Mouse (Mus musculus): Measurements from ENCODE around the gene Cit. TPM values are rescaled to one million over a fixed set of nuclear protein-coding genes. Genes with fewer than 3 reads are reported as not detected.

Cit gene
- polyA plus RNA-seq, 1 experiment from 2014 or later: 47.4 TPM

DNA sequence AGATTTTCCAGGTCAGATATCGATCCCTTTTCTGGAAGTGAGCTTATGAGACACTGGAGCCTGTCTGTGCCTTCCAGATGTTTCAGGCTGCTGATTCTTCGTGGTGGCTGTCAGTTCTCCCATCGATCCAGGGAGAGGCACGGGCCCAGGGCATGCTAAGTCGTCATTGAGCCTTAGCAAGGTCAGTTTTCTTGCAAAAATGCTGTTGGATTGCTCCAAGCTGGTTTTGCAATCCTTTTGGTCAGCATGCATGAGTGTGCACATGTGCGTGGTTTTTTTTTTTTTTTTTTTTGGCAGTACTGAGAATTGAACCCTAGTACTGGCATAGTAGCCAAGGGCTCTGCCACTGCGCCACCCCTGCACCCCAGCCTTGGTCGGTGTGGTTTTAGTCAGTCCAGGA is 158.1 kb downstream of the Cit start:
- no peaks in the 10 kb centered on the region for H3K9me3 ChIP-seq
- H3K36me3 ChIP-seq: peaks cover 31% of the 10 kb centered on the region; the same call in 1 of the 2 replicates
- no peaks in the 10 kb centered on the region for H3K4me1 ChIP-seq
- H3K4me3 ChIP-seq: no peak overlapping the region
- no peak for ATAC-seq (ENCODE audit: borderline replicate concordance, extremely low read depth, low FRiP score, low TSS enrichment)
- no peak overlapping the region for H3K27ac ChIP-seq
- 76% methylated on average over 8 of the region's 8 CpGs for WGBS
- no peak overlapping the region for H3K4me2 ChIP-seq
- H3K27me3 ChIP-seq: no peaks in the 10 kb centered on the region
- no peak overlapping the region for H3K9ac ChIP-seq

DNA sequence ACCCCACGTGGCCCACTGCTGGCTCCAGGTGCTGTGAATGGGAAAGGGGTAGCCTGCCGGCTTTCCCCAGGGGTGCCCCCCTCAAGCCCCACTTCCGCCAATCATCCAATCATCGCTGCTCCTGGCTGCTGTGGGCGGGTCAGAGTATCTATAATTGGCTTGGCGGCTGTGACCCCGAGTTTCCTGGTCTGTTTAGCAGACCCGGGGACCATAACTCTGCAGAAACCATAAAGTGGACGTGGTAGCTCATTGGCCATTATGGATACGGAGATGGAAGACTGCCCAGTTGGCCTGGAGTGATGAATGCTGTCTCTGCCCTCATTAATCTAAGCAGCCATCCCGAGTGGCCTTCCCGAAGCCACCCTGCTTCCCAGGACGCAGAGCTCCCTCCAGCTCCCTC is 158.7 kb downstream of the Cit start:
- Histone ChIP-seq H3K4me3 (no peak overlapping the region), H3K9ac (no peak overlapping the region), H3K4me2 (no peak overlapping the region), H3K4me1 (no peaks in the 10 kb centered on the region), H3K36me3 (peaks cover 31% of the 10 kb centered on the region; the same call in 1 of the 2 replicates), H3K9me3 (no peaks in the 10 kb centered on the region), H3K27ac (no peak overlapping the region), H3K27me3 (no peaks in the 10 kb centered on the region)
- 45% methylated on average over 13 of the region's 13 CpGs for WGBS
- ATAC-seq (ENCODE audit: borderline replicate concordance, extremely low read depth, low FRiP score, low TSS enrichment): no peak

DNA sequence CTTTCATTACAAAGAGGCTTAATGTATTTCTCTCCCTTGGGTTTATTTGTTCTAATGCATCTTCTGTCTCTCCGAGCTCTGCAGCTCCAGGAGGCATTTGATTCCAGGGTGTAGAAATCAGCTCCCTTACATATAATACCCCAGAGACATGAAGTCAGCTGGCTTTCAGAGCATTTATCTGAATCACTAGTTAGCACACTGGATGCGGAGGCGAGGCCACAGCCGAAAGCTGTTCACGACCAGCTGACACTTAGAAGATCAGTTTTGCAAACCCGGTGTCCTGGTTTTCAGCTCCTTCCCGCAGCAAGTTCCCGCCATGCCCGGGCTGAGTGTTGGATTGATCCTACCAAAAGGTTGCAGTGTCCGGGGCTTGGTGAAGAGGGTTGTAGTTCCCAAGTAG is 159.2 kb downstream of the Cit start:
- H3K36me3 ChIP-seq: peaks cover 31% of the 10 kb centered on the region; the same call in 1 of the 2 replicates
- WGBS: 85% methylated on average over 10 of the region's 10 CpGs
- no peaks in the 10 kb centered on the region for H3K4me1 ChIP-seq
- no peaks in the 10 kb centered on the region for H3K9me3 ChIP-seq
- no peak overlapping the region for H3K9ac ChIP-seq
- H3K4me3 ChIP-seq: no peak overlapping the region
- ATAC-seq (ENCODE audit: borderline replicate concordance, extremely low read depth, low FRiP score, low TSS enrichment): no peak
- no peaks in the 10 kb centered on the region for H3K27me3 ChIP-seq
- no peak overlapping the region for H3K27ac ChIP-seq
- H3K4me2 ChIP-seq: no peak overlapping the region

DNA sequence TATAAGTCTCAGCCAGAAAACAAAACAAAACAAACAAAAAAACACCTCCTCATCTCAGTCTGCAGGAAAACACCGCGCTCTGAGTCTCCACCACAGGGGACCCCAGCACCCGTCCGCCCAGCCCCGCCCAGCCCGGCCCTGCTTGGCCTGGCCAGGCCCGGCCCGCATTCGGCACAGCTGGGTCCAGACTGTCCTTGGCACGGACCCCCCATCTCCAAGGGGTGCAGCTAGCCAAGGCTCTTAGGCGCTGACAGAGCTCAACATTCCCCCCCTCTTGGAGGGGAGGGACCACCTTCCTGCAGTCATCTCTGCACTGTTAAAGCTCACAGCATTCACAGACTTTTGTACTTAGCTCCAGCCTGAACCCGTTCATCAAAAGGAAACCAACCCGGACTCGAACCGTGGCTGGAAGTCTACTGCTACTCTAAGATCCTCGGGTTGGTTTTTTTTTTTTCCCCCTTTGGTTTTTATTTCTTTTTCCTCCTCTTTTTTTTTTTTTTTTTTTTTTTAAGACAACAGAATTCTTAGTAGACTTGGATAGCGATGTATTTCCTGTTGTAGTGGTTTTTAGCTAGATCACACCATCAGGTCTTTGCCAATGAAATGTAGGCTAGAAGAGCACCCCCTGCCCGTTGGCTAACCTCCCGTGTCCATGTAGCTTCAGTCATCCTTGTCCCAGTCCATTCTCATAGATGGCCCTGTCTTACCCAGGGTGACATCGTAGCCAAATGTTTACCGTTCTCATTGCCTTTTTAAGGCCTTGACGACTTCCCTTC is 161.4 kb downstream of the Cit start:
- Histone ChIP-seq H3K4me1 (peaks cover 6% of the 10 kb centered on the region; the same call in 1 of the 2 replicates), H3K9ac (no peak overlapping the region), H3K27ac (no peak overlapping the region), H3K4me2 (no peak overlapping the region), H3K9me3 (no peaks in the 10 kb centered on the region), H3K36me3 (0 out of 2 replicates have a peak, but pooled peaks cover 12% of the 10 kb centered on the region), H3K27me3 (no peaks in the 10 kb centered on the region), H3K4me3 (no peak overlapping the region)
- peak; percentile 56; the same call in 1 of the 2 replicates for ATAC-seq (ENCODE audit: borderline replicate concordance, extremely low read depth, low FRiP score, low TSS enrichment)
- WGBS: 66% methylated on average over 22 of the region's 22 CpGs

DNA sequence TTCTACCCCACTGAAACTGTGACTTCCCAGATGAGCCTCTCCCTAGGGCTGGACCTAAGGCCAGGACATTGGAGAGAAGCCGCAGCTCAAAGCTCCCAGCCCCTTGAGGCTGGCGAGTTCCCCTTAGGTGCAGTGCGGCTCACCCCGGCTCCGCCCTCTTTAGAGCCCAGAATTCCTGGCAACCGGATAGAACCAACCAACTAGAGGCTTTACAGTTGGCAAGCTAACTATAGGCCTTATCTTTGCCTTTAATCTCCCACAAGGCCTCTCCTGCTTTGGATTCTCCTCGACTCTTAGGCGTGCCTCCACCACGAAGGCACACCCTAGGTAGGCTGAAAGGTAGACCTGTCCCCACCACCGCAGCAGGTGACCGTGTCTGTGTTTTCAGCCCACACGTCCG is 162.6 kb downstream of the Cit start:
- Histone ChIP-seq H3K27ac (peak overlapping the region; percentile 56; the same call in 1 of the 2 replicates), H3K27me3 (no peaks in the 10 kb centered on the region), H3K4me2 (no peak overlapping the region), H3K9me3 (no peaks in the 10 kb centered on the region), H3K9ac (no peak overlapping the region), H3K4me3 (no peak overlapping the region), H3K4me1 (peaks cover 6% of the 10 kb centered on the region; the same call in 1 of the 2 replicates), H3K36me3 (0 out of 2 replicates have a peak, but pooled peaks cover 9% of the 10 kb centered on the region)
- WGBS: 81% methylated on average over 13 of the region's 13 CpGs
- ATAC-seq (ENCODE audit: borderline replicate concordance, extremely low read depth, low FRiP score, low TSS enrichment): no peak

DNA sequence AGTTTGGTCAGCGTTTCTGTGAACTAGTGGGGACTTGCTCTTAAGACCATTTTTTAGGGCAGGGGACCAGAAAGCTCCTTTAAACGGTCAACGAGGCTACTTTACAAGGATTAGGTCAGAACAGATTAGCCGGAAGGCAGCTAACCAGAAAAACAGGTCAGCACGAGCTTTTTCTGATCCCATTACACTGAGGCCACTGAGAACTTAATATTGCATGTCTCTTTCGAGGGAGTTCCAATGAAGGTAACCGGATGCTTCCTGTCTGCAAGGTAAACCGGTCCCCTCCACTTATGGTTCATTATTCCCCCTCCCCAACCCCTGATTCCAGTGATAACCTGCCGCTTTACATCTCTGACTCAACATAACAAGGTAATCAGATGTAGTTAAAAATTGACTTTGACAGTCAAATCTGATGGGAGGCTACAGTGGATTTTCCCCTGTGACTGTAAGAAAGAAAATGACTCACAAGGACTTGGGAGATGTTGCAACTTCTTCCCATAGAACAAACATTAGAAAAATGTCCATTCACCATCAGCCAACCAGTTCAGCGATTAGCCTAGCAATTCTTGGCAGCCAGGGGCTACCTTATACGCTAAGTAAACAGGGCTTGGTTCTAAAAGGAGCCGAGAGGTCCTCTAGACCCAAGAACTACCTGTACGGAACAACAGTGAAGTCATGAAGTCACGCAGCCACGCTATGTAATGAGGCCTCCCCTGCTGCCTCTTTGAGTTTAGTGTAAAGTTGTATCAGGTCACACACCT is 164.2 kb downstream of the Cit start:
- peak; percentile 78 for ATAC-seq (ENCODE audit: borderline replicate concordance, extremely low read depth, low FRiP score, low TSS enrichment)
- 62% methylated on average over 15 of the region's 15 CpGs for WGBS
- H3K9ac ChIP-seq: no peak overlapping the region
- peak overlapping the region; percentile 14; the same call in 1 of the 2 replicates for H3K4me2 ChIP-seq
- H3K4me1 ChIP-seq: peaks cover 6% of the 10 kb centered on the region; the same call in 1 of the 2 replicates
- H3K36me3 ChIP-seq: peaks cover 24% of the 10 kb centered on the region
- no peaks in the 10 kb centered on the region for H3K9me3 ChIP-seq
- H3K4me3 ChIP-seq: no peak overlapping the region
- H3K27ac ChIP-seq: peak overlapping the region; percentile 87
- H3K27me3 ChIP-seq: no peaks in the 10 kb centered on the region

DNA sequence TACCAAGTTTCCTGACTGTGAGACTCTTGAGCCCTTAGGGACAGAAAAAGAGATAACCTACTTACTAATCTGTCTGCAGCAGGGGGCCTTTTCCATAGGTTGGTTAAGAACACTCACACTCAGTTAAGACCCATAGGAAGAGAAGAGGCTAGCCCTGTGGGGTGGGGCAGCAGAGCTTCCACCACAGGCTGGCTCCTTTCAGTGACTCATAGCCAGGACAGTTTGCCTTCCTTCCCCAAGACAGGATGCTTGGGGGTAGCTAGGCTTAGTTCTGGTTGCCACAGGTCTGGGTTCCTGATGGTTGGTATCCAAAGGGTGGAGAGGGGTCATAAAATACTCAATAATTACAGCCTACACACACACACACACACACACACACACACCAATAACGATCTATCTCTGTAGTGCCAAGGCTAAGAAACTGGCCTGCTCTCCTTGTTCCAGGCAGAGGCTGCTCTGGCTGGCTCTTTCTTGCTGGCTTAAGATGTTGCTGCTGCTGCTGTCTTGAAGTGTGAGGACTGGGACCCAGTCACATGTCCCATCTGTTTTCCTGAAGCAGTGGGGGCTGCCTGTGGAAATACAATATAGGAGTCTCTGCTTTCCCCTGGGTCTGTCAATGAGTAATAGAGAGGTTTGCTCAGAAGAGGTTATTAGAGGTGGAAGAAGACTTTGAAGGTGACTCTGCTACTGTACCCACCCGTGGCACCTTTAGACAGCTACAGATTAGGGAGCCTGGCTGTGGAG is 165.0 kb downstream of the Cit start:
- H3K4me1 ChIP-seq: peaks cover 6% of the 10 kb centered on the region; the same call in 1 of the 2 replicates
- H3K36me3 ChIP-seq: peaks cover 32% of the 10 kb centered on the region
- no peak overlapping the region for H3K4me2 ChIP-seq
- no peaks in the 10 kb centered on the region for H3K9me3 ChIP-seq
- no peaks in the 10 kb centered on the region for H3K27me3 ChIP-seq
- H3K4me3 ChIP-seq: no peak overlapping the region
- peak; percentile 46 for ATAC-seq (ENCODE audit: borderline replicate concordance, extremely low read depth, low FRiP score, low TSS enrichment)
- H3K9ac ChIP-seq: no peak overlapping the region
- H3K27ac ChIP-seq: peak overlapping the region; percentile 87
- 67% methylated on average over 2 of the region's 2 CpGs for WGBS

DNA sequence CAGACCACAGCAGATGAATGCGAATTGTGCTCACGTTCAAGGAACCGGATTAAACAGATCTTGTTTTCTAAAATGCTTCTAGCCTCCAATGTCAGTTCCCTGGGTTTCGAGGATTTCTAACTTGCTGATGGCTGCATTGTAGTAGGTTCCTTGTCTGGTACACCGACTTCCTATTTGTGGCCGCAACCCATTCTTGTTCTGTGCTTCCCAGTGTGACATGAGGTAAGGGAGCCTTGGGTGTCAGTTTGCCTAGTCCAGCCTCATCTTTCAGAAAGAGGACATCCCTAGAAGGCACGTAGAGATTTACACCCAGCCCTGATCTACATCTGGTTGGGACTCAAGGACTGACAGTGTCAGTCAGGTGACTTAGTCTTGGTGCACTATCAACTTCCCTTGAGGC is 166.6 kb downstream of the Cit start:
- no peak overlapping the region for H3K9ac ChIP-seq
- H3K4me1 ChIP-seq: peaks cover 6% of the 10 kb centered on the region; the same call in 1 of the 2 replicates
- H3K9me3 ChIP-seq: no peaks in the 10 kb centered on the region
- no peak overlapping the region for H3K27ac ChIP-seq
- WGBS: 88% methylated on average over 7 of the region's 7 CpGs
- H3K36me3 ChIP-seq: peaks cover 39% of the 10 kb centered on the region
- ATAC-seq (ENCODE audit: borderline replicate concordance, extremely low read depth, low FRiP score, low TSS enrichment): no peak
- no peak overlapping the region for H3K4me3 ChIP-seq
- no peak overlapping the region for H3K4me2 ChIP-seq
- H3K27me3 ChIP-seq: no peaks in the 10 kb centered on the region

DNA sequence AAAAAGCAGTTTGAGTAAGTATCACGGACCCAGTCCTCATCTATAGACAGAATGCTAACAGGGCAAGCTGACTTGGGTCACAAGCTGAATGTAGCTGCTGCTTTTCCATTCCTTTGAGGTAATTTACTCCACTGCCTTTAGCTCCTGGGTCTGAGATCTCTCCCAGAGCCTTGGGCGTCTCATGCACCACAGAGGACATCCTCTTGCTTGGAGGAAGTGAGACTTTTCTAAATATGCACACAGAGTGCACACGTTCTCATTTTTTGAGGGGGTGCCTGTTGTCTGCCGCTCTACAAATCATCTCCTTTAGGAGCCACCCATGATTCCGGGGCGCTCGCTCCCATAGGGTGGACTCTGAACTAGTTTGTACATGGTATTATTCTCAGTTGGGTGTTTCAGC is 167.4 kb downstream of the Cit start:
- Histone ChIP-seq H3K36me3 (peaks cover 47% of the 10 kb centered on the region), H3K4me3 (no peak overlapping the region), H3K9ac (no peak overlapping the region), H3K27ac (no peak overlapping the region), H3K27me3 (no peaks in the 10 kb centered on the region), H3K4me2 (no peak overlapping the region), H3K4me1 (peaks cover 6% of the 10 kb centered on the region; the same call in 1 of the 2 replicates), H3K9me3 (no peaks in the 10 kb centered on the region)
- no peak for ATAC-seq (ENCODE audit: borderline replicate concordance, extremely low read depth, low FRiP score, low TSS enrichment)
- WGBS: 85% methylated on average over 7 of the region's 7 CpGs

DNA sequence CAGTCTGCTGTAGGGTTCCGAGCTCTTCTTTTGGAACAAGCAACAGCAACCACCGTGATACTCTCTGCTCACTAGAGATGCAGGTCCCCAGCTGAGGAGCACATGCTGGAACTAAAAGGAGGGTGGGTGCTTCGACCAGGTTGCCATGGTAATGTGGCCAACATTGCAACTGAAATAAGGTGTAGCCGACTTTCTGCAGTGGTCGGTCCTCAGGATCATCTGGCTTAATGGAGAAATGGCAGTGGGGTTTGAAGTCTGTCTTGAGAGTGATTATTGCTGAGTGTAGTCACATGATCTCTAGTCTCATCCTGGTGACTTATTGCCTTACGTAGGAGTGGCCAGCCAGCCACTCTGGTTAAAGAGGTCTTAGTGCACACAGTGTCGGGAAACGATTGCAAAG is 168.7 kb downstream of the Cit start:
- no peaks in the 10 kb centered on the region for H3K27me3 ChIP-seq
- peaks cover 60% of the 10 kb centered on the region for H3K36me3 ChIP-seq
- WGBS: 71% methylated on average over 8 of the region's 8 CpGs
- no peaks in the 10 kb centered on the region for H3K9me3 ChIP-seq
- H3K27ac ChIP-seq: no peak overlapping the region
- H3K4me2 ChIP-seq: no peak overlapping the region
- H3K9ac ChIP-seq: no peak overlapping the region
- peaks cover 6% of the 10 kb centered on the region; the same call in 1 of the 2 replicates for H3K4me1 ChIP-seq
- ATAC-seq (ENCODE audit: borderline replicate concordance, extremely low read depth, low FRiP score, low TSS enrichment): no peak
- H3K4me3 ChIP-seq: no peak overlapping the region

DNA sequence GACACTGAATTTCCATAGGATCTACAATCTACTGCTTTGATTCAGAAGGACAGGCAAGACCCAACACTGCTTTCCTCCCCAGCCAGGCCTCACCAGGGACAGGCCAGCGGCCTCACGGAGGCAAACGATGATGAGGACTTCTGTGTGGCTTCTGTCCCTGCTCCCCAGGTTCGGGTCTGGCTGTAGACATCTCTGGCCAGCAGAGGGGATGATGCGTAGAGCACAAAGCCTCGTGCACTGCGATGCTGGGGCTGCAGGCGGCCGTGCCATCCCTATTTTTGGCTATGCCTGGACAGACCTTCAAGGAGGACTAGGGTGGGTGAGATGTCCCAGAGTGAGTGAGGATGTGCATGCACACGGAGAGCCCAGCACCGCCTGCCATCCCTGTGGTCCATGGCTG is 169.2 kb downstream of the Cit start:
- ATAC-seq (ENCODE audit: borderline replicate concordance, extremely low read depth, low FRiP score, low TSS enrichment): no peak
- H3K9me3 ChIP-seq: no peaks in the 10 kb centered on the region
- WGBS: 92% methylated on average over 11 of the region's 11 CpGs
- H3K4me2 ChIP-seq: no peak overlapping the region
- peaks cover 6% of the 10 kb centered on the region; the same call in 1 of the 2 replicates for H3K4me1 ChIP-seq
- no peak overlapping the region for H3K4me3 ChIP-seq
- no peak overlapping the region for H3K27ac ChIP-seq
- no peak overlapping the region for H3K9ac ChIP-seq
- H3K36me3 ChIP-seq: peaks cover 65% of the 10 kb centered on the region
- H3K27me3 ChIP-seq: no peaks in the 10 kb centered on the region
